Mouse (Mus musculus) urinary bladder, postnatal 36 days (tissue): ENCODE results near the gene Zbtb46.
A peak's percentile ranks its signal among the peaks of the same experiment; 100 is the strongest.

Experiments
- DNase-seq, 2 experiments: peaks; one replicate each; pipeline ENCODE4 v3.0.0; 2022; ENCODE audit warnings: low spot score in 2 of 2, mixed read lengths in 1 of 2

Gene Zbtb46

GRCm38 (mm10) chr2:181403722-181404121 lies 55.5 kb downstream of the Zbtb46 start:
- no peak for DNase-seq

DNA sequence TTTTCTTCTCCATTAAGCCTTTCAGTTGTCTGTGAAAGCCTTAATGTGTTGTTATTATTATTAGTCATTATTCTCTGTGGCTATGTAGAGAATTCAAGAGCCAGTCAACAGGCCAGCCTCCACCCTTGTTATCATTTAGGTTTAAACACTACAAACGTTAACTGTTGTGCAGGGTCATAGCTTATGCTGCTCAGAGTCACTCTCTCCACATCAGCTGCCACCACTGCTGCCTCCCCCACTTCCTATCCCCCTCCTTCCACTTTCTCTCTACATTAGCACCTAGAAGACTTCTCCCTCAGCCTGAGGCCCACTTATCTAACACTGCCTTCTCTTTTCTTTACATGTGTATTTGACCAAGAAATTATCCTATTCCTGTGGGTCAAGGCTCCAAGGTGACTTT lies 57.7 kb downstream of the Zbtb46 start:
- DNase-seq: no peak

- no peak for DNase-seq
These were observed 61.9 kb downstream of the Zbtb46 start for GRCm38 (mm10) chr2:181397207-181397761.

DNA sequence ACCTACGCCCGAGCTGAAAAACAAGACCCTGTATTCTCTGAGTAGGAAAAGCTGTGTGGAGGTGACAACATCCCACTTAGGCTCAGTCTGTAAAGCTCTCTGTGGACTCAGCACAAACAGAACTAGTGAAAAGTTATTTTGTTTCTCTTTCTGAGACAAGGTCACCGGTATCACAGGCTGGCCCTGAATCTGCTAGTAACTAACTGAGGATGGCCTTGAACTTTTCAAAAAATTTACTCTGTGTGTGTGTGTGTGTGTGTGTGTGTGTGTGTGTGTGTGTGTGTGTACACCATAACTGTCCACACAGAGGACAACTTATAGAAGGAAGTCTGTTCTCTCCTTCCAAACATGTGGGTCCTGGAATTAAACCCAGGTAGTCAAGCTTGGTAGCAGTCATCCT lies 65.1 kb downstream of the Zbtb46 start:
- DNase-seq: no peak

GRCm38 (mm10) chr2:181392600-181393213 lies 66.5 kb downstream of the Zbtb46 start:
- DNase-seq: peak; percentile 79 to 81

GRCm38 (mm10) chr2:181391541-181391940 lies 67.7 kb downstream of the Zbtb46 start:
- no peak for DNase-seq

- DNase-seq: no peak
These were observed 68.2 kb downstream of the Zbtb46 start for GRCm38 (mm10) chr2:181391022-181391421.

GRCm38 (mm10) chr2:181390136-181390870 lies 68.9 kb downstream of the Zbtb46 start:
- DNase-seq: no peak

DNA sequence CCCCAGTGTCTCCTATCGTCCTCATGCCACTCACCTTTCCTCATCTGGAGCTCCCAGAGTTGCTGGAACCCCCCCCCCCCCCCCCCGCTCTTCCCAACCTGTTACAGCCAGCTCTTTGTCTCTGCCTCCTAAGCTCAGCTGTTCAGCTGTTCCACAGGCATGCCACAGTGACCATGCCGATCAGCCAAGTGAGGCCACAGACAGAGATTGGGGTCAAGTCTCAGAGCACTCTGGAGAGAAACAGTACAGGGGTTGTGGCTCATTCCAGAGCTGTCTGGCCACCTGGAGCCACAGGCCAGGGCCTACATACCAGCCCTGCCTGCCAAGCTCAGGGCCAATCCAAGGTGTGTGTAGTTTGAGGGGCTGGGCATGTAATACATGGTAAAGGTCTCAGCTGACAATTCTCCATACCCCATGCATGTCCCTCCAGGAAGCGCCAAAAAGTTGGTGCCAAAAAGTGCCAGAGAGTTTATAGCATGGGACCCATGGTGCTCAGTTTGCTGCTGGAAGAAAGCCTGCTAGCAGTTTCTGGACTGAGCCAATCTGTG lies 72.5 kb downstream of the Zbtb46 start:
- DNase-seq: no peak

- DNase-seq: peak in 1 of 2 experiments; percentile 43
These were observed 73.3 kb downstream of the Zbtb46 start for GRCm38 (mm10) chr2:181385885-181386284.

DNA sequence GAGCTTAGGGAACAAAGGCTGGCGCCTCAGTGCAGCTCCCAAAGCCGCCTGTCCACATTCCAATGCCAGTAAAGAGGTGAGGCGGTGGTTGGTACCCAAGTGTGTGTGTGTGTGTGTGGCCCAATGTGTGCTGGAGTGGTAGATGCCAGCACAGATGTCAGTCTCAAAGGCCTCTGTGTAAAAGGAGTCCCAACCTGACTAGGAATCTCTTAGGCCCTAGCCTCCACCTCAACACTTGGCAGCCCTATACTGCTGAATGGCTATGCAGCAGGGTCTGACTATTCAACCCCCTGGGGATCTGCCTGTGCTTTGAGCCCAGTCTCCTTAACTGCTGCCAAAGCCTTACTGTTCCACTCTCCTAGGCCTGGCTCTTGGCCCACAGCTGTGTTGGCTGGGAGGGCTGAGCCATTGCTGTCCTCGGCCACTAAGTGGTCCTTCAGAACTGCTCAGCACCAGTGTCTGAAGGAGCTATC lies 74.3 kb downstream of the Zbtb46 start:
- DNase-seq: peak in 1 of 2 experiments; percentile 60

GRCm38 (mm10) chr2:181384463-181384862 lies 74.8 kb downstream of the Zbtb46 start:
- DNase-seq: no peak

GRCm38 (mm10) chr2:181381631-181382306 lies 77.5 kb downstream of the Zbtb46 start:
- no peak for DNase-seq

- no peak for DNase-seq
These were observed 78.1 kb downstream of the Zbtb46 start for GRCm38 (mm10) chr2:181381107-181381506.

GRCm38 (mm10) chr2:181380251-181380650 lies 79.0 kb downstream of the Zbtb46 start:
- DNase-seq: no peak

DNA sequence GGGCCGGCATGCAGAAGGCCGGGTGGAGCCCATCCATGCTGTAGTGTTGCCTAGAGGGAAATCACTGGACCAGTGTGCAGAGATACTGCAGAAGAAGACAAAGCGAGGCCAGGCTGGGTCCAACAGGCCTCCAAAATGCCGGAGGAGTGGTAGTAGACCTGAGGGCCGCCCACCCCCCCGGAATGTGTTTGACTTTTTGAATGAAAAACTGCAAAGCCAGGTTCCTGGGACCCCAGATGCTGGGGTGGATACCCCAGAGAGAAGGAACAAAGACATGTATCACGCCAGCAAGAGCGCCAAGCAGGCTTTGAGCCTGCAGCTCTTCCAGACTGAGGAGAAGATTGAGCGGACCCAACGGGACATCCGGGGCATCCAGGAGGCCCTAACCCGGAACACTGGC lies 79.4 kb downstream of the Zbtb46 start, which contains the start of gene Lime1:
Gene Lime1, plus strand, starts transcription at position 301 of the 400 bp plus-strand sequence.
- no peak for DNase-seq

- no peak for DNase-seq
These were observed 80.5 kb downstream of the Zbtb46 start for GRCm38 (mm10) chr2:181378701-181379100.

DNA sequence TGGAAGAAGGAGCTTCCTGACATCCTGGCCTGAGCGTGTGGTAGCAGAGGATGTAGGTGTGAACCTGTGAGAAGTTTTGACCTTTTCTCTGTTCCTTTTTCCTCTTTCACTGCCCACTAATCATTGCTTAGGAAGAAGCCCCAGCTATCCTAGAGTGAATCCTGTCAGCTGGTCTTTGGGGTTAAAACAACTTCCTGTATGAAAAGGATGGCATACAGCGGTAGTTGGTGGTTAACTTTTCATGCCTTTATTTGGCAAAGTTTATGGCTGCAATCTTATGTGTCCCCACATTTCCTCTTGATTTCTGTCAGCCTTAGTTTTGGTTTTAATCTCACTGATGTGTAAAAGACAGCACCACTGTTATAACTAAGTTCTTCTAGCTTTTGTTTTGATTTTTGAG lies 82.0 kb downstream of the Zbtb46 start:
- no peak for DNase-seq

DNA sequence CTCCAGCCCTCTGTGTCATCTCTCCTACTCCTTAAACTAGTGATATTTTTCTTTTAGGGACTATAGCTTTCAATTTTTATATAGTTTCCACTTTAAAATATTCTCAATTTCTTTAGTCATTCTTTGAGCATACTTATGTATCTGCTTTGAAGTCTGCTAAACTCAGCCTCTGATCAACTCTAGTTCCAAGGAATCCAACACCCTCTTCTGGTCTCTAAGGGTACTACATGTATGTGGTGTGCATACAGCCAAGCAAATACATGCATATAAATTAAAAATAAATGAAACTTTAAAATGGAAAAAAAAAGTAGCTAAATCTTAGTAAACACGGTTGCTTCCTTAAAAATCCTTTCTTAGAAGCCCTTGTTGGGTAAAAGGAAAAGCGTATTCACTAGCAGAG lies 83.4 kb downstream of the Zbtb46 start:
- no peak for DNase-seq

DNA sequence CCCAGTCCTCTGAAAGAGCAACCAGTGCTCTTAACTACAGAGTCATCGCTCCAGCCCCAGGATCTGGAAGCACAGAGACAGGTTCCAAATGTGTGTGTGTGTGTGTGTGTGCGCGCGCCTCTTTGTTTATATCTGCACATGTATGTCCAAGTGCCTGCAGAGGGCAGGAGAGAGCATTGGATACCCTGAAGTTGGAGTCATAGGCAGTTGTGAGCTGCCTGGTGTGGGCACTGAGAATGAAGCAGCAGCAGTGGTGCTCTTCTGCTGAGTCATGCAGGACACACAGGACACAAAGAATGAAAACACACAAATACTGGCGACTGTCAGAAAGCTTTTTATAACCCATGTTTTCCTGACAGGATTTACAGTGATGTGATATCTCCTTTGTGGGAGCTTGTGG lies 89.2 kb downstream of the Zbtb46 start:
- DNase-seq: no peak

- DNase-seq: no peak
These were observed 93.6 kb downstream of the Zbtb46 start for GRCm38 (mm10) chr2:181365655-181366075.
